Mouse (Mus musculus): ENCODE data around the gene H2-Q2.
"Not testable (repeated sequence)": the region's sequence is repeated elsewhere in the genome, so short reads cannot be mapped to it uniquely, and the experiment has no call there.

Gene H2-Q2

DNA sequence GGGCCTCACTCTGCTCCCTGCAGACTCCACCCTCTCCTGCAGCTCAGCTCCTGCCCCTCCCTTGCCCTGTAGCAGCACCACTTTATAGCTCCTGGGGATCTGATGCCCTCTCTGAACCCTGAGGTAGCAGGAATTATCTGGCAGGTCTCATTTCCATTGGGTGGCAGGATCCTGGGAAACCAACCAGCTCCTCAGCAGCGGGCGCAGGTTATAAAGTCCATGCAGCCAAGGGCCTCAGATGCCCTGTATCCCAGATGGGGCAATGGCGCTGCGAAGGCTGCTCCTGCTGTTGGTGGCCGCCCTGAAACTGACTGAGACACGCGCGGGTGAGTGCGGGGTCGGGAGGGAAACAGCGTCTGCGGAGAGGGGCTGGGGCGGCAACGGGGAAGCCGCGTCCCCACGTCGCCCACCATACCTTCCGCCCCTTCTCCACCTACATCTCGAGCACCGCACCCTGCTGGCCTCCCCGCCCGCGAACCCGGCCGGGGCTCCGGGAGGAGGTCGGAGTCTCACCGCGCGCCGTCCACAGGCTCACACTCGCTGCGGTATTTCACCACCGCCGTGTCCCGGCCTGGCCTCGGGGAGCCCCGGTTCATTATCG is at the start of gene H2-Q2:
Gene H2-Q2 (plus strand): TSS at position 172 of the 601 bp plus-strand sequence.
- in situ Hi-C loops (cut with MboI; ENCODE audit: low sequenced_read_pairs), result no loop called here

DNA sequence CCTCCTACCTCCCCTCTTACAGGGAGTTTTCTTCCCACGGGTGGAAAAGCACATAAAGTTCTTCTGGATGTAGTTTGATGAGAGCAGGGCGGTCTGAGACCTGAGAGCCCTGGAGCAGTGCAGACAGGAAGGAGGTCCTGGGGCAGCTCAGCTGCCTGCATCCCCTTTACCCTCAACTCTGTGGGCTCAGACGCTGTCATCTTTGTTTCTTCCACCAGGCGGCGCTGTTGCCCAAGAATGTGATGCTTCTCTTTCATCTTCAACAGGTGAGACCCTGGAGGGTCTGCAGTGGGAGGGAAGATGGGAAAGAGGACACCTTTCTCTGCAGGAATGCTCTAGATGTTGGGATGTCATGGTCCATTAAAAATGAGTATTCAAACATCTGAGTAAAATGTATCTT is 46.2 kb upstream of the H2-Q2 start:
- in situ Hi-C loops (cut with MboI; ENCODE audit: low sequenced_read_pairs), result not testable (repeated sequence)

DNA sequence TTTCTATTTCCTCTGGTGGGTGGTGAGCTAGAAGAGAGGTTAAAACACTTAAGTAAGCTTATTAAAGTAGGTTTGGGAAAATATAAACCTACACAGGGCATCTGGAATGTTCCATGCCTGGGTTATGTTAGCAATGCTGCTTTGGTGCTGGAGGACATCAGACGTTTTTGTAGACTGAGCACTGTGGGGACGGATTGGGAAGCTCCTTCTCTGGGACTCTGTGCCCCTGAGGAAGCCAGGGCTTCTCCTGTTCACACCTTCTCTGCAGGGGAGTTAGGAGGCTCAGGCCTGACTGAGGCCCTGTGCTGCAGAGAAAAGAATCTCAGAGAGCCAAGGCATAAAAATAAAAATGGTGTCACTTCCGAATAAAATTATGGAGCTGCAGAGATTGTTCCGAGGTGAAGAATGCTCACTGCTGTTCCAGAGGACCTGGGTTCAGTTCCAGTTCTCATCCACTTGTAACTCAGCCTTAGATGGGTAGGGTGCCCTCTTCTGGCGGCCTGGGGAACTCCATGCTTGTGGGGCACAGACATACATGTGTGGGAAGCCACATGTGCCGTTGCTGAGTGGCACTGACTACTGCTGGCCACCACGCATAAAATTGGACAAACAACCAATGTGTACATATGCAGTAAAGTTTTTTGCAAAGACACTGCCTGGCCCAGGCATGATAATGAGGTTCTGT is 41.6 kb upstream of the H2-Q2 start:
- in situ Hi-C loops (cut with MboI; ENCODE audit: low sequenced_read_pairs), result loop anchor here (5.0 kb wide), 1 partner anchor 1333 kb away; no protein-coding TSS in a partner anchor

DNA sequence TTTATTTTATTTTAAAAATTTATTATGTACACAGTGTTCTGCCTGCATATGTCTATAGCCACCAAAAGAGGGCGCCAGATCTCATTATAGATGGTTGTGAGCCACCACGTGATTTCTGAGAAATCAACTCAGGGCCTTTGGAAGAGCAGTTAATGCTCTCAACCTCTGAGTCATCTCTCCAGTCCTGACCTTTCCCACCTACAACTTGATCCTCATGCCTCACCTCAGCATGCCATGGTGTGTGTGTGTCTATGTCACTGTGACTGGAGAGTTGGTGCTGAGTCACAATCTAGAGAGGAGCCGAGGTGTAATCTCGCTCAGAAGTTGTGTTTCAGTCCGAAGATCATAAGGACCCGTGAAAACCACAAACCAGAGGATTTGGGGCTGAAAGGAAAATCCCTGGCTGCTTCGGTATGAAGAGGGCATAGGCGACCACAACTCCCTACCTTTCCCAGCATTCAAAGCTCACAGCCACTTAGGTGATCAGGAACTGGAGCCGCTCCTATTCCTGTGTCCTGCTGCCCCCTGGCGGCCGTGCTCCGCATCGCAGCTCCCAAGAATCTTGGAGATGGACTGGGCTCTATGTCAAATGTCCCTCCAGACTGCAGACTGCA is 40.3 kb upstream of the H2-Q2 start:
- in situ Hi-C loops (cut with MboI; ENCODE audit: low sequenced_read_pairs), result loop anchor here (5.0 kb wide), 1 partner anchor 1334 kb away; no protein-coding TSS in a partner anchor

GRCm38 (mm10) chr17:35303271-35303670 is 38.8 kb upstream of the H2-Q2 start:
- in situ Hi-C loops (cut with MboI; ENCODE audit: low sequenced_read_pairs), result loop anchor here (5.0 kb wide), 1 partner anchor 1336 kb away; no protein-coding TSS in a partner anchor

DNA sequence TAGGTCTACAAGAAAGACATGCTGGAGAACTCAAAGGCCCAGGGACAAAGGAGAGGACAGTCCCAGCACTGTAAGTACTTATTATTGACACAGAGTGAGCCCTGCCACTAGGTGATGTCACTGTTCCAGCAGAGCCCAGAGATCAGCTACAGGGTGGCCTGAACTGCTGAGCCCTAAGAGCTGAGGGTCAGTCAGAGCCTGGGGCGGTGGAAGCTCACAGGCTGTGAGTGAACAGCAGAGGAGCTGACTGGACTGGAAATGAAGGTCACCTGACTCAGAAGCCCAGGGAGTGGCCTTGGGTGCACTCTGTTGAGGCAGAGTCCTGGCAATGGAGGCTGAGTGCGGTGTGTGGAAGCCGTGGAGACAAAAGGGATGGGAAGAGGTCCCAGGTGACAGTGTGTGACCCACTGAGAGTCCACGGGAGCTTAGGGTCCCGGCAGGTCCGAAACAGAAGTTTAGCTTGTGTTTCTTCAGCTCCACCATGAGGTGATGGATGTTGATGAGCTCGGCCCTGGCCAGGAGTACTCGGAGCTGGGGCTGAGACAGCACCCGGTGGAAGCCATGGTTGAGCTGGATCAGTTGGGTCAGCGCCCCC is 38.2 kb upstream of the H2-Q2 start:
- in situ Hi-C loops (cut with MboI; ENCODE audit: low sequenced_read_pairs), result loop anchor here (5.0 kb wide), 1 partner anchor 1337 kb away; no protein-coding TSS in a partner anchor

- in situ Hi-C loops (cut with MboI; ENCODE audit: low sequenced_read_pairs), result loop anchor here (5.0 kb wide), 1 partner anchor 1337 kb away; no protein-coding TSS in a partner anchor
Observed at GRCm38 (mm10) chr17:35304478-35304877, 37.6 kb upstream of the H2-Q2 start.

GRCm38 (mm10) chr17:35304921-35305320 is 37.1 kb upstream of the H2-Q2 start:
- in situ Hi-C loops (cut with MboI; ENCODE audit: low sequenced_read_pairs), result loop anchor here (5.0 kb wide), 2 partner anchors 48 to 1338 kb away; no protein-coding TSS in a partner anchor

- in situ Hi-C loops (cut with MboI; ENCODE audit: low sequenced_read_pairs), result no loop called here
Observed at GRCm38 (mm10) chr17:35318671-35319070, 23.4 kb upstream of the H2-Q2 start.

DNA sequence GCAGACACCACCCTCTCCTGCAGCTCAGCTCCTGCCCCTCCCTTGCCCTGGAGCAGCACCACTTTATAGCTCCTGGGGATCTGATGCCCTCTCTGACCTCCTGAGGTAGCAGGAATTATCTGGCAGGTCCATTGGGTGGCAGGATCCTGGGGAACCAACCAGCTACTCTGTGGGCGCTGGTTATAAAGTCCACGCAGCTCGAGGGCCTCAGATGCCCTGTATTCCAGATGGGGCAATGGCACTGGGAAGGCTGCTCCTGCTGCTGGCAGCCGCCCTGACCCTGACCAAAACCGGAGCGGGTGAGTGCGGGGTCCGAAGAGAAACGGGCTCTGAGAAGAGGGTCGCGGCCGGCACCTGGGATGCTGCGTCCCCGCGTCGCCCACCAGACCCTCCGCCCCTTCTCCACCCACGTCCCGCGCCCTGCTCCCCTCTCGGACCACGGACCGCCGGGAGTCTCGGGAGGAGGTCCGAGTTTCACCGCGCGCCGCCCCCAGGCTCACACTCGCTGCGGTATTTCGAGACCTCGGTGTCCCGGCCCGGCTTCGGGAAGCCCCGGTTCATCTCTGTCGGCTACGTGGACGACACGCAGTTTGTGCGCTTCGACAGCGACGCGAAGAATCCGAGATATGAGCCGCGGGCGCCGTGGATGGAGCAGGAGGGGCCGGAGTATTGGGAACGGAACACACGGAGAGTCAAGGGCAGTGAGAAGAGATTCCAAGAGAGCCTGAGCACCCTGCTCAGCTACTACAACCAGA is 21.5 kb upstream of the H2-Q2 start, which contains the start of gene H2-Q1:
Gene H2-Q1 (plus strand): TSS at position 79 of the 755 bp plus-strand sequence.
- in situ Hi-C loops (cut with MboI; ENCODE audit: low sequenced_read_pairs), result no loop called here

GRCm38 (mm10) chr17:35325124-35325523 is 16.9 kb upstream of the H2-Q2 start:
- in situ Hi-C loops (cut with MboI; ENCODE audit: low sequenced_read_pairs), result not testable (repeated sequence)

DNA sequence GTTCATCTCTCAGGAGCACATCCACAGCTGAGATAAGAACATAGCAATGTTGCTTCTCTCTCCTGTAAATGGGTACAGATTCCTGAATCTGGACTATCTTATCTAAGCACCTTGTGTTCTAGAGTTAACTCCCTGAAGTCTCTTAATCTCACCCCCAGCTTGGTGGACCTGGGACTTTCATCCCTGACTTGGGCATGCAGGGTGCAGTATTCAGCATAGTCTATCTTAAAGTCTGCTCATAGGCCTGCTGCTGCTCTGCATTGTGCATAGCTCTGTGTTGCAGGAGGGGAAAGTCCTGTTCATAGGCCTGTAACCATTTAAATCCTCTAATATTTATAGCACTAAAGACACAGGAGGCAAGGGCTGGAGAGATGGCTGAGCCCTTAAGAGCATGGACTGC is 16.0 kb upstream of the H2-Q2 start:
- in situ Hi-C loops (cut with MboI; ENCODE audit: low sequenced_read_pairs), result not testable (repeated sequence)

DNA sequence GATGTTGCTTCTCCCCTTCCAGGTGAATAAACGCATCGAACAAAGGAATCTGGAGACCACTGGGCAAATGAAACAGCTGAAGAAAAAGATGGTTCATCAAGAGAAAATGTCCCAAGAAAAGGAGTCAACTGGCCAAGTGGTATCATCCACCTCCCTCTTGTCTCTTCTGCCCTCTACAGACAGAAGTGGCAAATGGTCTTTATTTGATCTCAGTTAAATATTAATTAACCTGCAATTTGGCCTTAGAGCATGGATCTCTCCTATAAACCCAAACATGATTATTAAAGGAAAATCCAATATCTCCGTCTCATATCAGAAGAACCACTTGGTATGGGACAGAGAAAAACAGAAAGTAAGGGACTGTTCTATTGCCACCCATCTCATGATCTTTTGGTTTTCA is 12.3 kb upstream of the H2-Q2 start:
- in situ Hi-C loops (cut with MboI; ENCODE audit: low sequenced_read_pairs), result not testable (repeated sequence)

GRCm38 (mm10) chr17:35331546-35331945 is 10.5 kb upstream of the H2-Q2 start:
- in situ Hi-C loops (cut with MboI; ENCODE audit: low sequenced_read_pairs), result not testable (repeated sequence)

DNA sequence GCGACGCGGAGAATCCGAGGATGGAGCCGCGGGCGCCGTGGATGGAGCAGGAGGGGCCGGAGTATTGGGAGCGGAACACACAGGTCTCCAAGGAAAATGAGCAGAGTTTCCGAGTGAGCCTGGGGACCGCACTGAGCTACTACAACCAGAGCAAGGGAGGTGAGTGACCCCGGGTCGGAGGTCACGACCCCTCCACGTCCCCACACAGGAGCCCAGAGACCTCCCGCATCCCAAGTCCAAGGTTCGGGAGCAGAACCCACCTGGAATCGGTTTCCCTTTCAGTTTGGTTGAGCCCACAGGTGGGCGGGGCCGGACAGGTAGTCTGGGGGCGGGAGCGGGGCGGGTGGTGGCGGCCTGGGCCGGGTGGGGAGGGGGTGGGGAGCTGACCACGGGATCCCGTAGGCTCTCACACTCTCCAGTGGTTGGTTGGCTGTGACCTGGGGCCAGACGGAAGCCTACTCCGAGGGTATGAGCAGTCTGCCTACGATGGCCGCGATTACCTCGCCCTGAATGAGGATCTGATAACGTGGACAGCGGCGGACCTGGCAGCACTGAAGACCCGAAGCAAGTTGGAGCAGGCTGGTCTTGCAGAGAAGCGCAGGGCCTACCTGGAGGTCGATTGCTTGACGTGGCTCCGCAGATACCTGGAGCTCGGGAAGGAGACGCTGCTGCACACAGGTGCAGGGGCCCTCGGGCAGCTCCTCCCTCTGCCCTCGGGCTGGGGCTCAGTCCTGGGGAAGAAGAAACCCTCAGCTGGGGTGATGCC is 852 bp downstream of the H2-Q2 start:
- in situ Hi-C loops (cut with MboI; ENCODE audit: low sequenced_read_pairs), result no loop called here

GRCm38 (mm10) chr17:35347659-35348058 is 5.6 kb downstream of the H2-Q2 start:
- in situ Hi-C loops (cut with MboI; ENCODE audit: low sequenced_read_pairs), result not testable (repeated sequence)

- in situ Hi-C loops (cut with MboI; ENCODE audit: low sequenced_read_pairs), result loop anchor here (25.0 kb wide), 1 partner anchor 734 kb away; no protein-coding TSS in a partner anchor
Observed at GRCm38 (mm10) chr17:35353275-35353674, 11.2 kb downstream of the H2-Q2 start.

GRCm38 (mm10) chr17:35354071-35354470 is 12.0 kb downstream of the H2-Q2 start:
- in situ Hi-C loops (cut with MboI; ENCODE audit: low sequenced_read_pairs), result loop anchor here (25.0 kb wide), 1 partner anchor 733 kb away; no protein-coding TSS in a partner anchor

DNA sequence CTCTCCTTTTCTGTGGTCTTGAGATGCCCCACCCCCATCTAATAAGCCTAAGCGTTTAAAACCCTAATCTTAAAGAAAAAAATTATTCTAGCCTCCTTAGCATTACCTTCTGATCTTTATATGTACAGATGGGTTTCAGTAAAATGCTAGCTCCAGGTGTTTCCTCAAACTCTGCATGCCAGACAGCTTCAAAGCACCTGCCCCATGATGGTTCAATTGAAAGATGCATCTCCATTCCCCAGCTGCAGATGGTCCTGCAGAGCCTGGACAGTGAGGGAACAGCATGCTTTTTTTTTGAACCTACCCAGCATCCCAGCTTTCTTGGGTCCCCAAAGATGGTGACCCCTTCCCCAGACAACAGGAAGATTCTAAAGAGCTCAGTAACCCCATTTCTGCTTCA is 15.0 kb downstream of the H2-Q2 start:
- in situ Hi-C loops (cut with MboI; ENCODE audit: low sequenced_read_pairs), result loop anchor here (25.0 kb wide), 1 partner anchor 730 kb away; no protein-coding TSS in a partner anchor
